Mouse (Mus musculus) CD4-positive helper T cell, adult 2 months (primary cell): ENCODE results near the gene Adamts17.

Experiments
- DNase-seq: peaks from one replicate; pipeline ENCODE4 v3.0.0-alpha.2; 2012; ENCODE audit warnings: low read depth, missing footprints, low spot score

The Adamts17 gene

GRCm38 (mm10) chr7:66931291-66931690 is 91.8 kb downstream of the Adamts17 start:
- DNase-seq: no peak

- no peak for DNase-seq
Measured at GRCm38 (mm10) chr7:66933251-66933650, 93.7 kb downstream of the Adamts17 start.

GRCm38 (mm10) chr7:66934062-66934461 is 94.5 kb downstream of the Adamts17 start:
- no peak for DNase-seq

- no peak for DNase-seq
Measured at GRCm38 (mm10) chr7:66935041-66935440, 95.5 kb downstream of the Adamts17 start.

GRCm38 (mm10) chr7:66936042-66936755 is 96.7 kb downstream of the Adamts17 start:
- no peak for DNase-seq

- DNase-seq: no peak
Measured at GRCm38 (mm10) chr7:66936911-66937310, 97.4 kb downstream of the Adamts17 start.

GRCm38 (mm10) chr7:66938988-66939783 is 99.7 kb downstream of the Adamts17 start:
- no peak for DNase-seq

- DNase-seq: no peak
Measured at GRCm38 (mm10) chr7:66940761-66941160, 101.2 kb downstream of the Adamts17 start.

GRCm38 (mm10) chr7:66949006-66949405 is 109.5 kb downstream of the Adamts17 start:
- DNase-seq: no peak

- no peak for DNase-seq
Measured at GRCm38 (mm10) chr7:66952921-66953320, 113.4 kb downstream of the Adamts17 start.

- DNase-seq: no peak
Measured at GRCm38 (mm10) chr7:66954073-66954472, 114.5 kb downstream of the Adamts17 start.

- DNase-seq: no peak
Measured at GRCm38 (mm10) chr7:66954723-66955122, 115.2 kb downstream of the Adamts17 start.

GRCm38 (mm10) chr7:66955455-66955919 is 116.0 kb downstream of the Adamts17 start:
- DNase-seq: no peak

- no peak for DNase-seq
Measured at GRCm38 (mm10) chr7:66955978-66956377, 116.4 kb downstream of the Adamts17 start.

GRCm38 (mm10) chr7:66957764-66958163 is 118.2 kb downstream of the Adamts17 start:
- no peak for DNase-seq

GRCm38 (mm10) chr7:66960246-66961033 is 120.9 kb downstream of the Adamts17 start:
- no peak for DNase-seq

- no peak for DNase-seq
Measured at GRCm38 (mm10) chr7:66962736-66963135, 123.2 kb downstream of the Adamts17 start.

- DNase-seq: no peak
Measured at GRCm38 (mm10) chr7:66963541-66963940, 124.0 kb downstream of the Adamts17 start.

- no peak for DNase-seq
Measured at GRCm38 (mm10) chr7:66966541-66967205, 127.1 kb downstream of the Adamts17 start.

GRCm38 (mm10) chr7:66967206-66967919 is 127.8 kb downstream of the Adamts17 start:
- DNase-seq: no peak

- DNase-seq: no peak
Measured at GRCm38 (mm10) chr7:66968661-66969060, 129.1 kb downstream of the Adamts17 start.
